Mouse (Mus musculus) gastrocnemius, postnatal 14 days (tissue): ENCODE measurements at regions not wholly inside any gene's neighbourhood (a gene's known extent, or its start where the extent isn't known, plus 50 kb on each side); places are given as distances from the start of the nearest gene placed in this dataset.

Experiments used
- DNase-seq: peaks from one replicate; pipeline ENCODE4 v3.0.0; 2021; ENCODE audit warnings: mixed read lengths
- intact Hi-C: fragments of 180-260 bp; cut with DNase I; formaldehyde crosslinking; loops from one replicate; pipeline ENCODE4 v1.15.1; 2025; ENCODE audit warnings: low total_unique reads

DNA sequence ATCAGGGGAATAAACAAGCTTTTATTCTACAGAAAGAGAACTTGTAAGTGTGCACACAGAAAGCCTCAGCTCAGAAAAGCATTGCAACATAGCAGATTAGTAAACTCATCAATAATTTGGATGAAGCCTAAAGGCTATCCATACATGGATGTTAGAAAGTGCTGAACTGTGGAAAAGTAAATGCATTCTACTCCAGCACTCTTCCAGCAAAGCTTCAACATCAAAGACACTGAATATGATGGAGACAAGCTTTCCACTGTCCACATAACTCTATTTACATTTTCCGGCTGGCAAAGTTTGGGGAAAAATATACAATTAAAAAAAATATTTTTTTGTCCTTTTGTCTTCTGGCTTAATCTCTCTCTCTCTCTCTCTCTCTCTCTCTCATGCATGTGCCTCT lies 69.7 kb downstream of the Slitrk6 start:
- intact Hi-C loops: no loop called here

DNA sequence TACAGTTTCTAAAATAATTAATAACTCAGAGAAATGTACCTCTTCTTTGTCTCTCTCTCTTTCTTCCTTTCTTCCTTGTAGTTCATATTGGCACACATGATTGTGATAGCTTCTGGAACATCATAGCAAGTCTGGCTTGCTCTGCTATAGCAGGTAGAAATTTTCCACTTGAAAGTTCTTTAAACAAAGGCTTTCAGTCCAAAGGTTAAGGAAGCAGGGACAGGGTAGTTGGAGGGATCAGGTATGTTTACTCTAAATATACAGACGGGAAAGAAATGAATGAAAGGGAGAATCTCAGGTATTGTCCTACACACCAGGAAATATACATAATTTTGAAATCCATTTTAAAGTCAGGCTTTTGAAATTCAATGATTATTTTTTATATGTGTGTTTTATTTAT lies 75.2 kb downstream of the Slitrk6 start:
- no peak for DNase-seq
- intact Hi-C loops: no loop called here

More for the DNA sequence above, 69.7 kb downstream of the Slitrk6 start:
- no peak for DNase-seq

DNA sequence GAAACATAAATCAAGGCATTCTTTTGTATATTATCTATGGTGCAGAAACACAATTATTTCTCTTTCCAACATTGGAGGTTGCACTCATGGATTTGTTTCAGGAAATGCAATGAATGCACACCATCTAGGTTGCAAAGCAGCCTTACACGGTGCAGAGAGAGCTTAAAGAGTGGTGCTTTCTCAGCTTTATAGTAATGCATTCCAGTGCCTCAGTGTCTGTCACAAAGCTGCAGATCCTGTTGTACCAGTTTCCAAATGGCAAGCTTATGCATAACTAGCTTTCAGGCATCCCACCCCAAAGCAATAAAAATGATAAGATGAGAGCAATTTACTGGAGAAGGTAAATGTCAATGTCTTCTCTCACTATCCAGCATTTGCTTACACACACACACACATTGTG lies 89.2 kb downstream of the Slitrk6 start:
- intact Hi-C loops: no loop called here
- DNase-seq: no peak

DNA sequence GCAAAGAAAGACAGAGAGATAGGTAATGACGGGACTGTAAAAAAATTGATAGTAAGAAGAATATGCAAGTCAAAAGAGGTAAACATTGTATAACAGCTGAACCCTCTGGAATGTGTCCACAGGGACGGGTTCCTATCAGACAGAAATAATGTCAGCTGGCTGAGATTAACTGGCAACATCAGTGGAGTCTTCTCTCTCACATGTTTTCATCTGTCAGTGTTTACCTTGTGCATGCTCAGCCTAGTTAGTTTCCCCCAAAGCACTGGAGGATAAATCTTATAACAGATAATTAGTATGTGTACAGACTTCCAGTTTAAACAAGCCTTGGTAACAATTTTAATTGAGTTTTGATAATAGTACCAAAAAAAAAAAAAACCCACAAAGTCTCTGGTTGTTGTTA lies 91.7 kb downstream of the Slitrk6 start:
- intact Hi-C loops: no loop called here
- no peak for DNase-seq

DNA sequence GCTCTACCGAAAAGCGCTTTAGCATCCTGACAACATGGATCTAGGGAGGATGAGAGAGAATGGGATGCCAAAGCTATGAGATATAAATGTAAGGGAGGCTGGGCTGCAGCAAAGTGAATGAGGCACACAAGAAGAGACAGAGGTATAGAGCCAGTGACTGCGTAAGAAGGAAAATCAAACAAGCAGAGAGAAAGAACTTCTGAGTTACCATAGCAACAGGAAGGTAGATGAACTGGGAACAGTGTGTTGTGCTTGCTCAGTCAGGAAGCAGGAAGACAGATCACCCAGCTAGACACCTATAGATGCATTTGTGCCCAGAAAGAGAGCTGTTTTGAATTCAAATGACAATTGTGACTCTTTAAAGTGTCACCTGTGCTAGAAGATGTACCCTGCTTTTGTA lies 120.8 kb downstream of the Slitrk6 start:
- intact Hi-C loops: no loop called here
- no peak for DNase-seq

DNA sequence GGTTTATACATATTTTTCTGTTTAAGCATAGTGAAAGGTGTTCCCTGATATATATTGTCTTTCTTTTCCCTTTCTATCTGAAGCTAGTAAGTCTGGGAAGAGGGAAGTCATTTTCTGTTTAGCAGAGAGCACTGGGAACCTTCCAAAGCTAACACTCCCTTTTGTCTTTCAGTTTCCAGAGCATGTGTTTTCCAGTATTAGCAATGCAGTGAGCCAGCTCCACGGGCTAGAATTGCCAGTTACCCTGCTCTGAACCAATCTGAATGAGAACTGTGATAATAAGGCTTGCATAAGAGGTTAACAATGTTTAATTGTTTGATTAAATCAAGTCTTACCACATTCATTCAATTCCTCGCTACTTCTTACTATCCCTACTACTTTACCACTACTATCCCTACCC lies 131.2 kb downstream of the Slitrk6 start:
- DNase-seq: peak; percentile 3
- intact Hi-C loops: no loop called here

DNA sequence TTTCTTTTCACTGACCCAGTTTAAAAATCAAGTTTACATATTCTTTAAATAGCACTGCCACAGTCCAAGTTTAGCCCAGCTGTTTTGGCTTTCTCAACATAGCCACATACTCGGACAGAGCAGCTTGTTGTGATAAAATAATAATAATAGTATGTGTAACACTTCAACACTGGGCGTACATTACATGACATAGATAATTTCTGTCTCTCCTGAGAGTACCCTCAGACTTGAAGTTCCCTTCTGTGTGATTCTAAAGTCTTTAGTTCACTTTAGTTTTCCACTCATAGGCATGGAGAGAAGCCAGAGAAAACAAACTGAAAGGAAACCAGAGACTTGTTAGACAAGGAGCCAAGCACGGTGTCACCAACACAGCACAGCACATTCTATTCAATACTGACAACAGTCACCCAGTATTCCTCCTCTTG lies 136.4 kb downstream of the Slitrk6 start:
- intact Hi-C loops: no loop called here
- peak; percentile 5 for DNase-seq

DNA sequence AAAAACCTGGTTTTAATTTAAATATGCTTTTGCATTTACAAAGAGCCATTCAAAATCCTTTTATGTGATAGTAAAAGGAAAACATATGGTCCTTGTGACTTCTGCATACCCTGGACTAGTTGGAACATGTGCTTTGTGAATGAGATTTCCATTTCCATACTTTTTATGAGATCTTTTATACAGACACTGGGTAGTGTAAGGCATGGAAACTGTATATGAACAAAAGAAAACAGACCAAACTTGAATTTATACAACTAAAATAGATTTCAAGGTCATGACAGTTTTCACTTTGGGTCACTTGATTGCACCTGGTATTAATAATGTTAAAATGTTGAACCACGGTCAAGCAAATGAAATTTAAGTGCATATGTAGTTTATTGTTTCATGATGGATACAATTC lies 138.5 kb downstream of the Slitrk6 start:
- intact Hi-C loops: no loop called here
- DNase-seq: no peak

DNA sequence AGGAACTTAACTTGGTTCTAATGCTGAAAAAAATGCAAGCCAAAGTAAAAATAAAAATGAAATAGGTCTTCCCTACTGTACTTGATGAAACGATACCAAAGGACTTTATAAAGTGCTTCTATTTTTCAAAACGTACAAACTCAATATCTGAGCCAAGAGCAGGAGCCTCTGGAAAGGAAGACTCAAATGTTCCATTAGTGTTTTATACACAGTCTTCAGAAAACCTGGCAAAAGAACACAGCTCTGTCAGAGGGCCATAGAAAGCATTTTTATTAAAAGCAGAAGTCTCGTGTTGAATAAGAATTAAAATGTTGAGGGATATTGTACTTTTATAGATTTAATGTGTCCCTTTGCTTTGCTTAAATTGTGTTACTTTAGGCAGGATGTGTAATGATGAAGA lies 174.6 kb downstream of the Slitrk6 start:
- DNase-seq: no peak

DNA sequence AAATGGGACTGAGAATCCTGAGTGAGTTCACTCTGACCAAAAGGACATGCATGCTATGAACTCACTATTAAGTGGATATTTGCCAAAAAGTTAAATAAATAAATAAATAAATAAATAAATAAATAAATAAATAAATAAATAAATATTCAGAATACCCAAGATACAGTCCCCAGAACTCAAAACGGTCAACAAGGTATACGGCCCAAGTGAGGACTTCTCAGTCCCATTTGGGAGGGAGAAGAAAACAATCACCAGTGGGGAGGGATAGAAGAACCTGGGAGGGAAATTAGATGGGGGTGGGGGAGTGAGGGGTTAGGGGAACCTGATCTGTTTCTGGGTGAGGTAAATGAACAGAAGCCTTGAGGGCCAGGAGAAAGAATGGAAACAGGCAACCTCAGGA lies 184.2 kb downstream of the Slitrk6 start:
- intact Hi-C loops: no loop called here
- no peak for DNase-seq

More for the DNA sequence above, 174.6 kb downstream of the Slitrk6 start:
- intact Hi-C loops: no loop called here

DNA sequence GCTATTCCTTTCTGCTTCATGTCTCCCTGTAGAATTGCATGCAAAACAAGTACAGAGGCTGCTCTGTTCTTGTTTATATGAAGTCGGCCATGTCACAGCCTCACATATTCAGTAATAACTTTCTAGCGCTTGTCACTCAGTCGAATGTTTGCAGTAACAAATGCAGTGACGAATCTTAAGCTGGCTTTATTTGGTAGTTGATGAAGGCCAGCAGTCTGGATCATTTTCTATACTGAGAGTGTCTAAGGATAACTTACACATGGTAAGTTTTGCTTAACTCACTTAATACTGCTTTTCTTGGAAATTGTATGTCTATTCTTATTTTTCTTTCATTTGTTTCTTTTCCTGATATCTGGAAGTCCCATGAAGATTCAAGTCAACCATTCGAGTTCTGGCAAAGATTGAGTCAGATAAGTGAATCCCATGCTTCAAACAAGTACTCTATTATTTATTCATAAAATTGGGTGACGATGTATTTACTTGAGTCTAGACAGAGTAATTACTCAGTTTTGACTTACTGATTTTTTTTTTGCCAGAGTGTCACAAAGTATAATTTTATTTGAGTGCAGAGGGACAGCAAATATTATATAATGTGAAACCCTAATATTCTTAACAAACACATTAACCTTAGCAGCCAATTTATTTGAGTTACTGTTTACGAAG lies 189.0 kb downstream of the Slitrk6 start:
- intact Hi-C loops: no loop called here
- no peak for DNase-seq

DNA sequence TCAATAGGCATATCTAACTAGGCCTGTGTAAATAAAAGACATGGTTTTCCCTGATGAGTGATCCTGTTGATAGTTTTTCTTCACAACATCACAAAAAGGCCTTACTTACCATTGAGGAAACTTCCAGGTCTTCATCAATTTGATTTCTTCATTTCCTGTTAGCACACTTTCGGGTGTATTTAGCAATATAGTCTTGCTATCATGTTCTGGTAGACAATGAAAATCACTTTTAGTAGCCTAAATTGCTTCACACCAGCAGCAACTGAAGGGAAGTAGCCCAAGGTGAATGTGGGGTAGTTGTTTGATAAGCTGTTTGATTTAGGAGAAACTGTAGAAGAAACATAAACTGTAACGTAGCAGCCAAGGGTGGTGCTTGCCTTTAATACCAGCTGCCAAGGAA lies 190.3 kb downstream of the Slitrk6 start:
- no peak for DNase-seq
- intact Hi-C loops: no loop called here

DNA sequence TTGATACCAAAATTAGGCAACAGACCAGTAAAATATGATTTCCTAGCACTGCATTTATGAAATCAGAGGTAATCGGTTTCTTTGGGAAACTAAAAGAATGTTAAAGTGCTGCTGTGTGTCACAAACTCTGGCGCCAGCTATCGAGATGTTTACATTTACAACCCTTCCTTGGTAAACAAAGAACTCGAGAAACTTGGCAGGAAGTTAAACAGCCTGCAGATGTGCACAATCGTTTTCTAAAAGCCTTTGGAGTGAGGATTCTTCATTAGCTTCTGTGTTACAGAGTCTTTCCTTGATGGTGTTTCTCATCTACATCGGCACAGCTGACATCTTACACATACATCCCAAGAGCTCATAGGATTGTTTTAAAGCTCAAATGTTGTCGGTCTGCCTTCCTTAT lies 209.7 kb downstream of the Slitrk6 start:
- intact Hi-C loops: no loop called here
- no peak for DNase-seq

DNA sequence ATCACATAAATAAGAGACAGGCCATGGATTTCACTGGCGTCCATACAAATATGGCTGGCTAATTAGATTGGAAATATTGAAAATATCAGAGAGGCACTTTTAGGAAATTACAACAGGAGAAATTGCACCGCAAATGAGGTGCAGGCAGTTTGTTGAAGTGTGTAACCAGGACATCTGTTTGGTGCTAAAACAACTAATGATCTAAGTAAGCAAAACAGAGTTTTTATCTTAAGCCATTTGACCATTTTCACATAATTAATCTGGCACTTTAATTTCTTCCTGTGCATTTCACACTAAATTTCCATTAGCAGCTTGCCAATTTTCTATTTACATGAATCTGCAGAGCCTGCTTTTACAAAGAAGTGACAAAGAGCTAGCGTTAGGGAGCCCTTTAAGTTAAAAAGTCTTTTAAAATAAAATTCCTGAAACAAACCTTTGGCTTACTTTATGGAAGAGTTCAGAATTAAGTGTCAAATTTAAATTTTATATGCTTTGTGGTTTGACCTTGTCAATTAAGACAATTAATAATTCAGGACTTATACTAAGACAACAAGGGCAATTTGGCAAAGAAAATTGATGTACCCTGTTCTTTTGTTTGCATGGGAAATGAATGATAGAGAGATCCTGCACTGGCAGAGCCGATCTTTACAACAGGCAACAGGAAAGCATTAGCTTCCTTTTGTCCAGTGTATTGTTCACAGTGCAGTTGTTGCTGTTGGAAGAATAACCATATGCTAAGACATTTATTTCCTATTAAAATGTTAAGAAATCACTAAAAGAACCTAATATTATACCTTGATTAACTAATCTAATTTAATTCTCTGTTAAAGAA lies 211.4 kb downstream of the Slitrk6 start:
- no peak for DNase-seq
- intact Hi-C loops: no loop called here

DNA sequence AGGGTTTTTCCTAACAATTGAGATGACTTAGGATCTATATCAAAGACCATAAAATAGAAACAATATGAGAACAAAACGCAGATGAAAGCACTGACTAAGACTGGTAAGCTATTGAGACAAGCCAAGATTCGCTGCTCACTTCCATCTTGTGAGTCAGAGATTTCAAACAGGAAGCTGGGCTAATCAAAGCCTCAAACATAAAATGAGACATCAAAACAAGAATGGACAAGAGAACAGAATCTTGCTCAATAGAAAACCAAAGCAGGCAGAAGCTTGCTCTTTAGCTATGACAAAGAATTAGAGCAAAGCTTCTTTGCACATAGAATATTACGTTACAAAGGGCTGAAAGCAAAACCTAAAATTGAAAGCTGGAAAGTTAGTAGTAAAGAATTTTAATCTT lies 227.6 kb downstream of the Slitrk6 start:
- intact Hi-C loops: no loop called here
- no peak for DNase-seq

DNA sequence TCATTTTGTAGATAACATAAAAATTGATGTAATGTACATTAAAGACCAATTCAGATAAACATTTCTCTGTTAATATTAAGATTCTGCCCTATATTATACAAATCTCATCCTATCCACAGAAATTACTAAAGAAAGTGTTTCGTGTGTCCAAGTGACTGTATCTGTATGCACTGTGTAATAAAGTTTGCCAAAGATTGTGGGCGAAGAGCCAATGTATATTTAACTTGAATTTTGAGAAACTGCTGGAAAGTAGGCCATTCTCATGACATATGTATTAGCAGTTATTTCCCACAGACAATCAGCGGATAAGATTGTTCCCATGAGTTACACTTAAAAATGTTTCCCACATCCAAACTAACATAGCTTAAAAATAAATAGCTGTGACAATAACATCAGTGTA lies 269.9 kb downstream of the Slitrk6 start:
- intact Hi-C loops: no loop called here
- no peak for DNase-seq

DNA sequence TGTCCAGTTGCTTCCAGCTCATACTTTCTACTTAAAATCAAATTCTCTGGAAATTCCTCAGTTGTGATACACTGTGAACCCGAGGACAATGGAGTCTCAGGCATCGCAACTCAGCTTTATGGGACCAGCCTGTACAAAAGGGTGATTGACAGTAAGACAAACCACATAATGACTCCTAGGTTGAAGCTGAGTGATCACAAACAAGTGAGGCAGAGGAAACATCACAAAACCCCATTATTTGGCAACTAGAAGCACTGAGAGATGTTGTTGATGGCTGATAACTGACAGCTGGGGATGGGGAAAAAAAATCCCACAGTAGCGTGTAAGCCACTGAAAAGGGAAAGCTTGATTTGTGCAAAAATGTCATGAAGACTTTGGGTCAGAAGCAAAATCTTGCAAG lies 282.2 kb downstream of the Slitrk6 start:
- intact Hi-C loops: no loop called here
- DNase-seq: no peak

DNA sequence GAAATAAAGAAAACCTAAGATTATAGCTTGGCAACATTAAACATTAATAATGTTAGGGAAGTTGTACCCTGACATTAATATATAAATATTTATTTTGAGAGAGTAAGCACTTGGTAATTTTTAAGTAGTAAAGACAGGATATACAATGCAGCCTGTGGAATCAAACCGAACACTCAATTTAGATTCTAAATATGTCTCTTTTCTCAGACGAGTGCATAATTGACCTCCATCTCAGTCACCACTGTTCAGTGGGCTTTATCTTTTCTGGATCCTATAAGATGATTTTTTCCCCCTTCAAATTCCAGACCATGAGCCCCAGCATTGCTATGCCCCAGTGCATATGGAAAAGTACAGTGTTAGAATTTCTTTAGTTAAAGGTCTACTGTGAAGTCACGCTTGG lies 282.8 kb downstream of the Slitrk6 start:
- no peak for DNase-seq
- intact Hi-C loops: no loop called here

DNA sequence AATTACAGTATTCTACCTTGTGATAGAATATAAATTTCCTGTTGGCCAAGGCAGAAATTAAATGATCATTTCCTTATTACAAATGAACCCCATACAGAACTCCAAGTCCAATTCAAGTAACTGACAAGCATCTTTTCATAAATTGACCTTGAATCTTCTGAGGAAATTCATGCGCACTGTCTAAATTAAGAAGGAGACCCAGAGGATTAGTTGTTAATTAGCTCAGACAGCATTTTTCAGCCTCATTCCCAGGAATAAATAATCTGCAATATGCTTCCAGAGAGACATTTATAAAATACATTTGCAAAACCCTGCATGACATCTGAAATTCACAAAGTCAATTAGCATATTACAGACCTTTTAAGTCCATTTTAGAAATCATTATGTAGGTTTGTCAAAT lies 284.2 kb downstream of the Slitrk6 start:
- DNase-seq: no peak
- intact Hi-C loops: no loop called here

DNA sequence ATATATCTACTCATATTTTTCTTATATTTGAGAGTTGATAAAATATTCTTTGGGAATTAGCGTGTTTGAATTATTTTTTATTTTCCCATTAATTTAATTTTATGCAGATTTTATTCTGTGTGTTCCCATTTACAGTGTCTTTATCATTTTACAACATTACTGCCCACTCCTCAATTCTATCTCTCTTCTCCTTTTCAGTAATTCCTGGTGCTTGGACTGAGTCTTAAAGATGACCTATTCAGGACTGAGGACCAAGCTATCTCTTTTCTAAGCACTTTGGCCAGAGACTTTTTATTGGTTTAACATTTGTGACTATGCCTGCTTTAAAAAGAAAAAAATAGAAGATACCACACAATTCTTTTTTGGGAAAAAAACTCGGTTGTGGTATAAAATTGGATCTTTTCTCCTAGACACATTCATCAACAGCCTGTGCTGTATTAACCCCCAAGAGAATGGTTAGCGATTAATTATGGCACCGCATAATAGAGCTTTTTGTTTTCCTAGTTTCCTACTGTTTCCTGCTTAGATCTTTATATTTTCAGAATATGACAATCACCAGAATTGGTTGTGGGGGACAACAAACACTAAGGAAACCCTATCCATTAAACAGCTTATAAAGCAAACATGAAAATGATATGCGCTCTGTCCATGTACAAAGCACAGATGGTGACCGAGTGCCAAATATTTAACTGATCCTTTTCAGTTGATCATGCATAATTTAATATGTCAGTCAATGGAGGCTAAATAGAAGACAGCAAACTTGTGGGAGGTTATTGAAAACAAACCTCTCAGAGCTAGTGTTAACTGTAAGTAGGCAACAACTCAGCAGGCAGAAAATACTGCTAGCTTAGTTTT lies 286.3 kb downstream of the Slitrk6 start:
- no peak for DNase-seq

More for the DNA sequence above, 286.3 kb downstream of the Slitrk6 start:
- intact Hi-C loops: no loop called here
